Mouse (Mus musculus) cerebellum, postnatal 25 days (tissue): ENCODE results near the gene Noc2l.

Experiments
- DNase-seq, 2 experiments: peaks; one replicate each; pipeline ENCODE4 v3.0.0; 2021; ENCODE audit warnings: mixed read lengths in 2 of 2

Gene Noc2l

DNA sequence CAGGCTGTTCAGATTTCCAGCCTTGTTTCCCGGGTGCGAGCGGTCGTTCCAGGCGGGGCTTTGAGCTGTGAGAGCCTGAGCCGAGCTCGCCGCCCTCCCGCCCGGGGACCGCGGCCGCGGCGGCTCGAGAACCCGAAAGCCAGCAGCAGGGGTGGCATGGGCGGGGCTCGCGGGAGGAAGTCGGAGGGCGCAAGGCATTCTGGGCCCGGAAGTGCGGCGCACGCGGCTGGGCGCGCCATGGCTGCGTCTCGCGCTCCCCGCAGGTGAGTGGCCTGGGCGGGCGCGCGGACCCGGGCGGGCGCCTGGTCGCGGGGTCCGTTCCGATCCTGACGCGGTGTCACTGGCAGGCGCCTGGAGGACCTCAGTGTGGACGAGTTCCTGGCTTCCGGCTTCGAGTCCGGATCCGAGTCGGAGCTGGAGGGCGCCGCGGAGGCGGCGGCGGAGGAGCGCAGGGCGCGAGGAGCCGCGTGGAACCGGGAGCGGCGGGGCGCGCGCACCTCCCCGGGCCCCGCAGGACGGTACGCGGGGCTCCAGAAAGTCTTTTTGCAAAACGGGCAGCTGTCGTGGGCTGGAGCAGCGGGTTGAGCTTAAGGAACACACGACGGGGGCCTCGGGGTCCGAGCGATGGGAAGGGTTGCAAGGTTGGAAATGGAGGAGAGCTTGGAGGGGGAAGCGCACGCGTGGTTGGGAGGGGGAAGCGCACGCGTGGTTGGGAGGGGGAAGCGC lies at the start of gene Noc2l:
Gene Noc2l (plus strand): TSS at position 203 of the 726 bp plus-strand sequence.
- DNase-seq: peak; percentile 94 to 97

GRCm38 (mm10) chr4:156188162-156188810 lies 47.5 kb upstream of the Noc2l start:
- no peak for DNase-seq

GRCm38 (mm10) chr4:156188811-156189323 lies 46.9 kb upstream of the Noc2l start:
- peak; percentile 34 to 63 for DNase-seq

DNA sequence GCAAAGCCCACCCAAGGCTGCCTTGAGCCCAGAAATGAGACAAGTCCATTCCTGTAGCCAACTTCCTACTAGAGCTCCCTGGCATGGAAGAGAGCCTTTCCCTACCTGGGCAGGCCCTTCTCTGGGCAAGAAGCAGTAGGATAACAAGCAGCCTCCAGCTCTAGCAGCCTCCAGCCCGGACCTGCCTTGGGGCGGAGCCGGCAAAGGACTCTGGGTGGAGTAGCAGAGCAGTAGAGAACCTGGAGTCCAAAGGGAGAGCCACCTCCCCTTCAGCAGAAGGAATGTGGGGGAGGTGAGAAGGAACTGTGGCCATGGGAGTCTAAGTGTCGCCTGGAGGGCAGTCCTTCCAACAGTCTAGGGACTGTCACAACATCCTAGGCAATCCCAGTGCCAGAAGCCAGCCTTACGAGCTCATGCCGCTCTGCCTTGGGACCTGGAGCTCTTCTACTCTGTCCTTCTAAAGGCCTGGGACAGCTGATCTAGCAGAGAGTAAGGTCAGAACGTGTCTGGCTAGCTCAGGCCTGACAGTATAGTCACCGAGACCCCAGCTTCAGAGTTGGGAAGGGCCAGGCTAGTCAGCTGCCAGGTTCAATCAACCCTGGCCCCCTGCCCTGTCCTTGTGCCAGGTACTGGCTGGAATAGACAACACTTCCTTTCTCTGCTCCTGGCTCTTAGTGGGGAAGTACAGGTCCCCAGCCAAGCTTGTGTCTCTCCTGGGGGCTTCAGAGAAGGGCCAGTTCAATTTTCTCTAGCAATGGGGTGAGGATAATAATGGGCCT lies 43.2 kb upstream of the Noc2l start:
- DNase-seq: peak; percentile 27 to 50

- no peak for DNase-seq
These were observed 42.6 kb upstream of the Noc2l start for GRCm38 (mm10) chr4:156193200-156193590.

GRCm38 (mm10) chr4:156193906-156194305 lies 41.9 kb upstream of the Noc2l start:
- no peak for DNase-seq

DNA sequence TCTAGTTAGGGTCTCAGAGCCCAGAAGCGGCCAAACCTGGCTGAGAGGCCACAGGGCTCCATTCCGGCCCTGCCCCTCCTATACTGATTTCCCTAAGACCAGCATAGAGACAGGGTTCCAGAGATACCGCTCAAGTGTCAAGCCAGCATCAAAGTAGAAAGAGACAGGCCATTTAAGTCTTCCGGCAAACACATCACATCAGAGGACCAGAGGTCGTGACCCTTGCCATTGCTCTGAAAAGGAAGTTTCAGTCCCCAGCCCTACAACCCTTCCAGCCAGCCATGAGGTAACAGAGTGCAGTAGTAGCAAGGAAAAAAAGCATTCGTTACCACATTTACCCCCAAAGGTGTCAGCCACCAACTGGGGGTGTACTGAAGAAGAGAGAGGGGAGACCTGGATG lies 41.5 kb upstream of the Noc2l start:
- no peak for DNase-seq

- DNase-seq: peak; percentile 39 to 61
These were observed 39.6 kb upstream of the Noc2l start for GRCm38 (mm10) chr4:156195927-156196870.

- peak; percentile 79 to 89 for DNase-seq
These were observed 38.5 kb upstream of the Noc2l start, which contains the start of gene Agrn for GRCm38 (mm10) chr4:156197131-156197828. Agrn (minus strand) TSS chr4:156197488.

DNA sequence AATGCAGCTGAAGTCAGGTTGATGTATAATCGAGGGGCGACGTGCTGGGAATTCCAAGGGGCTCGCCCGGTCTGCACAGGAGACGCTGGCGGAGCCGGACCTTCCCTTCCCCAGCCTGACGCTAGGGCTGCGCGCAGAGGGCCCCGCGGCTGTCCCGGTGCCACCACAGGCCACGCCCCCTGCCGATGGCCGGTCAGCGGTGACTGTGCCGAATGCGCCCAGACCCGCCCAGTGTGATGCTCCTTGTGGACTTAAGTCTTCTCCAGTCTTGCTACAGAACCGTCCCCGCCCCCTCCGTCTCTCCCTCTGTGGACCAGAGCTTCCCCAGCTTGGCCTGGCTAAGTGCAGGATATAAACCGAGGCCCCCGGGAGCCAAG lies 38.0 kb upstream of the Noc2l start:
- DNase-seq: peak; percentile 84 to 92

DNA sequence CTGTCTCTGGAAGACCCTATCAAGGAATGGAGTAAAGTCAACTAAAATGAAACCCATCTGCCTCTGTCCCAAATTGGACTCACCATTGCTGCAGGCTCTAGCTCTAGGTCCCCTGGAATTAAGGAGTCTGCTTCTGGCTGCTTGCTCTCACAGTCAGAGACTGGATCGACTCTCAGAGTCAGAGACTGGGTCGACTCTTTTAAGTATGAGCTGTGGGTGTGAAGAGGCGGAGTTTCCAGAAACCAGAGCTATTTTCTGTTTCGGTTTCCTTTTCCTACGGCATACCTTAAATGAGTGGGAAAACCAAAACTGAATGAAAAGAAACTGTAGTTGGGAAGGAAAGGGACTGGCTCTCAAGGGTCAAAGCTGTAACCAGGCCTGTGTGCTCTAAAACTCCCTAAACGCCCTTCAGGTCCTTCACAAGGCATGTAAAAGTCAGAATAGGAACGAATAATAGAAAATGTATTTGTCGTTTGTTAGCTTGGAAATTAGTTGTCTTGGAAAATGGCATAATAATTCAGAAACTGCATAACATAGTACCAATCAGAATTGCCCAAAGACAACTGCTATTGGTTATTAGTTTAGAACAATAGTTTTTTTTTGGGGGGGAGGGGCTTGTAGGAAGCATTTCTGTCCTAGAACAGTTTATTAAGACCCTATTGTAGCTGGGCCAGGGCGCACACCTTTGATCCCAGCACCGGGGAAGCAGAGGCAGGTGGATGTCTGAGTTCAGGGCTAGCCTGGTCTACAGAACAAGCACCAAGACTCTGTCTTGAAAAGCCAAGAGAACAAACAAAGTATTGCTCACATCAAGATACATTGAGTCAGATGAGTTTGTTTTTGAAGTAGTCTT lies 35.0 kb upstream of the Noc2l start, which contains the start of gene Isg15:
Gene Isg15 (minus strand): TSS at position 196 of the 853 bp plus-strand sequence.
- no peak for DNase-seq

DNA sequence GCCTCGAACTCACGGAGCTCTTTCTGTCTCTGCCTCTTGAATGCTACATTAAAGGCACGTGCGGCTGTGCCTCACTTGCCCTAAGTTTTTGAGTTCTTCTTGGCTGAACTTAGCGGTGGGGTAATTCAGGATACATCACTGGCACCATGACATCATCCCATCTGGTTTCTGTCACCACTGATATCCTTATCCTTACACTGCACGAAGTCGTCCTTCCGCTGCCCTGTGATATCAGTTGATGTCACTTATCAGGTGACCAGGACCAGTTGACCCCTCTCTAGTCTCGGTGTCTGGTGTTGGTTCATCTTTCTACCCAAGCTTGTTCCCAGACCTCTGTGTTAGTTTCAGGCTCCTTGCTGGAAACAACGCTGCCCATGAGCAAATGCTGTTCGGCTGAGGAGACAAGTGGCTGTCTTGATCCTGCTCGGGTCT lies 33.3 kb upstream of the Noc2l start:
- no peak for DNase-seq

- peak; percentile 74 to 86 for DNase-seq
These were observed 32.8 kb upstream of the Noc2l start, which contains the start of gene AW011738 for GRCm38 (mm10) chr4:156203001-156203412. AW011738 (plus strand) TSS chr4:156203304.

DNA sequence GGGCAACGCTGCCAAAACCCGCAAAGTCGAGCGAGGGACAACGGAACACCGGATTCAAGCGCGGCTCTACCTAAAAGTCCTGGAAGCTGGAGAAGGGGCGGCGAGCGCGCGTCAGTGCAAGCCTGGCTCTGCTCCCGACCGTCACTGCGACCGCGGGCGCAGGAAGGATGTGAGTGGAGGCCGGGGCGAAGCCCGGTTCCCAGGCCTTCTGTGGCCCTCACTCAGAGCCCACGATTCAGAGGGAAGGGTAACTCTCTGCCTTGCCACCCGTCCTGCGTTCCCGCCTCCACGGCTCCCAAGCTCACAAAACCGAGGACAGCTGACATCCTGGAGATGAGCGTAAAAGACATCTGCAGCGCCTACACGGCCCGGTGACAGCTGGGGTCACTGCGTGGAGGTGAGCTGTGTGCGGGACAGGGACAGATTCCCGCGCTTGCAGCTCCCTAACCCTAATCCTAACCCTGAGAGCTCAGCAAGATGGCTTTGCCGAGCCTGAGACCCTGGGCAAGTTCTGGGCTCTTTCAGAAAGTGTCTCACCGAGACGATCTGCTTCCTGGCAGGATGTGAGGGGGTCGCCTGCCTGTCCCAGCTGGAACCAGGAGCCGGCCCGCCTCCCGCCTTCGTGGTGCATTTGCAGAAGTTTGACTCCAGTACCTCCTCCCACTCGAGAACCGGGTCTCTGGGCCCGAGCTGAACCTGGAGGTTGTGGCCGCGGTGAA lies 32.2 kb upstream of the Noc2l start:
- peak; percentile 33 to 48 for DNase-seq

DNA sequence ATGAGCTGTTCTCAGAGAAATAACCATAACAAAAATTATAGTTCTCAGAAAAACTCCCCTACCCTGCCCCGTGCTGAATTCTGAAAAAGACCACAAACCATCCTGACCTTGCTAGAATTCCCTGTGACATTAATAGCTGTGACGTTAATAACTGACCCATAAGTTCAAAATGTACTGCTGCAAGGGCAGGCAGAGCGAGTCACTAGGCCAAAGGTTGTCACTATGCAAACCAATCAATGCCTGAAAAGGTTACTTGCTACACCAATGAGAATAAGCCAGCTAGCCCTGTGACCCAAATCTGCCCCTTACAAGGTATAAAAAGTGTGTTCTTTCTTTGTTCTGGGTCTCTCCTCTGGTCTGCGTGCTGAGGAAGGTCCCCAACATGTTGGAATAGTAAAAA lies 26.9 kb upstream of the Noc2l start:
- no peak for DNase-seq

GRCm38 (mm10) chr4:156209963-156210635 lies 25.7 kb upstream of the Noc2l start:
- no peak for DNase-seq

GRCm38 (mm10) chr4:156213134-156213533 lies 22.7 kb upstream of the Noc2l start:
- no peak for DNase-seq

- peak in 1 of 2 experiments; percentile 77 for DNase-seq
These were observed 20.2 kb upstream of the Noc2l start, which contains the start of gene Perm1 for GRCm38 (mm10) chr4:156215649-156216048. Perm1 (plus strand) TSS chr4:156215868.

GRCm38 (mm10) chr4:156216196-156216595 lies 19.6 kb upstream of the Noc2l start:
- no peak for DNase-seq
